ENCODE assay signal across 13 mouse cellular contexts in genomic region chr3:105754184-105754583, GRCm38 (mm10).
"Had no signal": no experiment of that assay in that cellular context is flagged by ENCODE, and none has a peak within 500 bp of the region (broad histone marks: within the 10 kb centered on the region; RNA-seq: fewer than 3 reads in every experiment).

No protein-coding gene starts in this region.

- H3K9ac ChIP-seq: liver, embryonic 13.5 days; neural tube, embryonic 12.5 days; neural tube, embryonic 15.5 days had no signal

- H3K4me2 ChIP-seq: liver, embryonic 13.5 days; midbrain, embryonic 11.5 days; neural tube, embryonic 12.5 days; neural tube, embryonic 15.5 days had no signal

- DNase-seq: kidney, adult 2 months; kidney, postnatal 25 days; liver, embryonic 13.5 days; lung, adult 2 months; lung, postnatal 14 days; lung, postnatal 4 days; midbrain, embryonic 14.5 days; thymus, adult 18-20 months; thymus, postnatal 36 days had no signal

- H3K4me1 ChIP-seq: neural tube, embryonic 12.5 days; neural tube, embryonic 15.5 days had no signal

- H3K4me3 ChIP-seq: liver, embryonic 13.5 days; neural tube, embryonic 12.5 days; neural tube, embryonic 15.5 days had no signal

- H3K9me3 ChIP-seq: liver, embryonic 13.5 days; neural tube, embryonic 12.5 days; neural tube, embryonic 15.5 days had no signal

- H3K36me3 ChIP-seq: liver, embryonic 13.5 days; neural tube, embryonic 12.5 days; neural tube, embryonic 15.5 days had no signal

- H3K27me3 ChIP-seq: liver, embryonic 13.5 days; neural tube, embryonic 12.5 days; neural tube, embryonic 15.5 days had no signal

- H3K27ac ChIP-seq: kidney, postnatal 0 days; liver, embryonic 13.5 days; neural tube, embryonic 12.5 days; neural tube, embryonic 15.5 days had no signal
